Mouse (Mus musculus): ENCODE measurements around the gene Slc44a2. TPM values are rescaled to one million over a fixed set of nuclear protein-coding genes. Genes with fewer than 3 reads are reported as not detected.

The Slc44a2 gene
- polyA plus RNA-seq, 2 experiments: 121 to 127 TPM

- no peaks in the 10 kb centered on the region for H3K27me3 ChIP-seq (ENCODE audit: control insufficient read depth, insufficient read depth, low read length)
- H3K36me3 ChIP-seq (ENCODE audit: control insufficient read depth, insufficient read depth, low read length): no peaks in the 10 kb centered on the region
- no peak for TF ChIP-seq POLR2A (IDR thresholded peaks at IDR 0.05; ENCODE audit: borderline replicate concordance, extremely low read depth, insufficient read depth, insufficient read length)
- no peak overlapping the region for H3K4me3 ChIP-seq (replicated peaks; ENCODE audit: low read length)
- no peak overlapping the region for H3K4me2 ChIP-seq (replicated peaks; ENCODE audit: low read depth, low read length, severe bottlenecking)
- no peak overlapping the region for H3K27ac ChIP-seq (replicated peaks; ENCODE audit: low read depth, low read length)
- DNase-seq (ENCODE audit: low spot score) (no peak), ATAC-seq (ENCODE audit: low FRiP score, low read depth) (no peak)
- 34% methylated on average over 9 of the region's 9 CpGs for WGBS
- H3K9me3 ChIP-seq (ENCODE audit: control insufficient read depth, low read length): no peaks in the 10 kb centered on the region; the same call in 1 of the 2 replicates
- peaks cover 4% of the 10 kb centered on the region; the same call in 1 of the 2 replicates for H3K4me1 ChIP-seq (ENCODE audit: control insufficient read depth, insufficient read depth, low read length)
- H3K9ac ChIP-seq (ENCODE audit: low read depth, low read length, severe bottlenecking): 0 out of 2 replicates have a peak overlapping the region, but pooled peaks have one; percentile 16
Observed at GRCm38 (mm10) chr9:21332161-21333061, 11.9 kb downstream of the Slc44a2 start.

DNA sequence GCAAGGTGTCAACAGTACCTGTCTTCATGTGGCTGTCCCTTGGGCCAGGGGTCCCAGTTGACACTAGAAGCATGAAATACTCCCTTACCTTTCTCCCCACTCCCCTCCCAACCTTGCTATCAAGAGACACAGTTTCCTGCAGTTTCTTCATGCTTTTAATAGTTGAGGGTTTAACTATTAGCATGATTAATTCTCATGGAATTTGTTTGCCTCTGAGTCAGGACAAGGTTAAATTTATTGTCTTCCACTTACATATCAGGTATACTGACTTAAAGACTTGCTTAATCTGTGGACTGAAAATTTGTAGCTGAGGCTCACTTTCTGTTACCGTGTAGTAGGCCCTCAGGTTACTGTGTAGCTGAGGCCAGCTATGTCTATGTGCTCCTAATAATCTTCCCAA lies 13.0 kb downstream of the Slc44a2 start:
- Histone ChIP-seq H3K9ac (ENCODE audit: low read depth, low read length, severe bottlenecking) (no peak overlapping the region), H3K4me3 (replicated peaks; ENCODE audit: low read length) (no peak overlapping the region), H3K4me1 (ENCODE audit: control insufficient read depth, insufficient read depth, low read length) (peaks cover 7% of the 10 kb centered on the region; the same call in 1 of the 2 replicates), H3K27me3 (ENCODE audit: control insufficient read depth, insufficient read depth, low read length) (no peaks in the 10 kb centered on the region), H3K36me3 (ENCODE audit: control insufficient read depth, insufficient read depth, low read length) (no peaks in the 10 kb centered on the region), H3K4me2 (replicated peaks; ENCODE audit: low read depth, low read length, severe bottlenecking) (no peak overlapping the region), H3K9me3 (ENCODE audit: control insufficient read depth, low read length) (no peaks in the 10 kb centered on the region; the same call in 1 of the 2 replicates), H3K27ac (replicated peaks; ENCODE audit: low read depth, low read length) (no peak overlapping the region)
- ATAC-seq (ENCODE audit: low FRiP score, low read depth) (no peak), DNase-seq (ENCODE audit: low spot score) (no peak)
- TF ChIP-seq POLR2A (IDR thresholded peaks at IDR 0.05; ENCODE audit: borderline replicate concordance, extremely low read depth, insufficient read depth, insufficient read length): no peak
- 88% methylated on average over 1 of the region's 1 CpGs for WGBS

DNA sequence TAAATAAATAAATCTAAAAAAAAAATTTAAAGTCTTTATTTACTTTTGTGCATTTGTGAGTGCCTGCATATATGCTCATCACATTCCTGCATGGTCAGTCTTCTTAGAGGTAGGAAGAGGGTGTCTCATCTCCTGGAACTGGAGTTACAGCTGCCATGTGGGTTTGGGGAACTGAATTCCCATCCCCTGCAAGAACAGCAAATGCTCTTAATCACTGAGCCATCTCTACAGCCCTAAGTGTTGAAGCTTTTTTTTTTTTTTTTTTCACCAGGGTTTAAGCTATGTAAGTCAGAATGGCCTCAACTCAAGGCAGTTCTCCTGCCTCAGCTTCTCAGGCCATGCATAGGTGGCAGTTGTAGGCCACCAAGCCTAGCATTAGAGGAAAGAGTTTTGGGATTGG lies 14.2 kb downstream of the Slc44a2 start:
- TF ChIP-seq POLR2A (IDR thresholded peaks at IDR 0.05; ENCODE audit: borderline replicate concordance, extremely low read depth, insufficient read depth, insufficient read length): no peak
- Histone ChIP-seq H3K4me2 (replicated peaks; ENCODE audit: low read depth, low read length, severe bottlenecking) (no peak overlapping the region), H3K36me3 (ENCODE audit: control insufficient read depth, insufficient read depth, low read length) (peaks cover 1% of the 10 kb centered on the region; the same call in 1 of the 2 replicates), H3K4me1 (ENCODE audit: control insufficient read depth, insufficient read depth, low read length) (peaks cover 7% of the 10 kb centered on the region; the same call in 1 of the 2 replicates), H3K27ac (replicated peaks; ENCODE audit: low read depth, low read length) (no peak overlapping the region), H3K27me3 (ENCODE audit: control insufficient read depth, insufficient read depth, low read length) (no peaks in the 10 kb centered on the region), H3K4me3 (replicated peaks; ENCODE audit: low read length) (no peak overlapping the region), H3K9ac (ENCODE audit: low read depth, low read length, severe bottlenecking) (no peak overlapping the region), H3K9me3 (ENCODE audit: control insufficient read depth, low read length) (no peaks in the 10 kb centered on the region; the same call in 1 of the 2 replicates)
- no peak for ATAC-seq (ENCODE audit: low FRiP score, low read depth)
- no peak for DNase-seq (ENCODE audit: low spot score)

DNA sequence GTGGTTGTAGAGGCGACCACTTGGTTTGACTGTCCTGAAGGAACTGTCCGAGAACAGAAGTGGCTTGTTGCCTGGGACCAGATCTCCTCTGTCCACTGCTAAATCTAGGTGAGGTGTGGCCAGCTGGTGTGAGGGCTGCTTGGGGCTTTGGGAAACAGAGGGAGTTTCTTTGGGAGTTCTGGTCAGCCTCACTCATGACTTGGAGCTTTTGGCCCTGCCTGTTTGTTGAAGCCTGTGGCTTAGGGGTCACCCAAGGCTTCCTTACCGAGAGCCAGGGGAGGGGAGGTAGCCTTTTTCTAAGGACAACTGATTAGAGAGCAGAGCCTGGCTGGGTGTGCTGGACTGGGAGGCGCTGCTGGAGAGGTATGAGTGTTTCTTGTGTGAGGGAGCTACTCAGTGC lies 14.9 kb downstream of the Slc44a2 start:
- no peak overlapping the region for H3K9ac ChIP-seq (ENCODE audit: low read depth, low read length, severe bottlenecking)
- H3K9me3 ChIP-seq (ENCODE audit: control insufficient read depth, low read length): no peaks in the 10 kb centered on the region; the same call in 1 of the 2 replicates
- DNase-seq (ENCODE audit: low spot score) (no peak), ATAC-seq (ENCODE audit: low FRiP score, low read depth) (no peak)
- no peaks in the 10 kb centered on the region for H3K27me3 ChIP-seq (ENCODE audit: control insufficient read depth, insufficient read depth, low read length)
- H3K4me3 ChIP-seq (replicated peaks; ENCODE audit: low read length): no peak overlapping the region
- no peak overlapping the region for H3K4me2 ChIP-seq (replicated peaks; ENCODE audit: low read depth, low read length, severe bottlenecking)
- 83% methylated on average over 4 of the region's 4 CpGs for WGBS
- H3K4me1 ChIP-seq (ENCODE audit: control insufficient read depth, insufficient read depth, low read length): peaks cover 7% of the 10 kb centered on the region; the same call in 1 of the 2 replicates
- no peak for TF ChIP-seq POLR2A (IDR thresholded peaks at IDR 0.05; ENCODE audit: borderline replicate concordance, extremely low read depth, insufficient read depth, insufficient read length)
- H3K36me3 ChIP-seq (ENCODE audit: control insufficient read depth, insufficient read depth, low read length): peaks cover 7% of the 10 kb centered on the region; the same call in 1 of the 2 replicates
- H3K27ac ChIP-seq (replicated peaks; ENCODE audit: low read depth, low read length): no peak overlapping the region

DNA sequence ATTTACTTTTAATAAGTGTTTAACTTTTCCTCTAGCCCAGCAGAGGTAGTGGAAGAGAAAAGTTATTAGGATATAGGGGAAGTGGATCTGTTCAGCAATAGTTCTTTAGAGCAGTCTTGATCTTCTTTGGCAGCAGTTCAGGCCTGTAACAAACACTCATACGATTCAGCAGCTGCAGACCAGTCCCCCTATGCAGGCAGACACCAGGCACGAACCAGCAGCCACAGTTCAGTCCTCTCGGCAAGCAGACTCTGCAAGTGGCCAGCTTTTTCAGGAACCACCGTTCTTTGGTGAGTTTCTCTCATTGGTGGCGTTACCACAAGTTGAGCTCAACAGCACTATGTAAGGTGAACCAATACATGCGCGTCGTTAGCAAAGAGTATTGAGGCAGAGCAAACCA lies 16.0 kb downstream of the Slc44a2 start:
- Histone ChIP-seq H3K9me3 (ENCODE audit: control insufficient read depth, low read length) (no peaks in the 10 kb centered on the region), H3K36me3 (ENCODE audit: control insufficient read depth, insufficient read depth, low read length) (peaks cover 18% of the 10 kb centered on the region), H3K27ac (replicated peaks; ENCODE audit: low read depth, low read length) (no peak overlapping the region), H3K4me2 (replicated peaks; ENCODE audit: low read depth, low read length, severe bottlenecking) (no peak overlapping the region), H3K4me1 (ENCODE audit: control insufficient read depth, insufficient read depth, low read length) (peaks cover 7% of the 10 kb centered on the region; the same call in 1 of the 2 replicates), H3K9ac (ENCODE audit: low read depth, low read length, severe bottlenecking) (no peak overlapping the region), H3K27me3 (ENCODE audit: control insufficient read depth, insufficient read depth, low read length) (no peaks in the 10 kb centered on the region), H3K4me3 (replicated peaks; ENCODE audit: low read length) (no peak overlapping the region)
- ATAC-seq (ENCODE audit: low FRiP score, low read depth) (no peak), DNase-seq (ENCODE audit: low spot score) (no peak)
- 79% methylated on average over 8 of the region's 8 CpGs for WGBS
- TF ChIP-seq POLR2A (IDR thresholded peaks at IDR 0.05; ENCODE audit: borderline replicate concordance, extremely low read depth, insufficient read depth, insufficient read length): no peak
